Mouse (Mus musculus) heart, embryonic 15.5 days (tissue): ENCODE measurements around the gene Spg21. TPM values are rescaled to one million over a fixed set of nuclear protein-coding genes. Genes with fewer than 3 reads are reported as not detected.
A peak's percentile ranks its signal among the peaks of the same experiment; 100 is the strongest.

Experiments used
- ATAC-seq: fragments of 200-750 bp; cut with Nextera tagmentation; replicated peaks from 2 replicates; pipeline ENCODE4 v1.8.0; 2017; ENCODE audit warnings: low read depth, moderate TSS enrichment; ENCODE audit not compliant: insufficient number of reproducible peaks, insufficient read depth, low FRiP score
- H3K27ac ChIP-seq: fragments of 300-500 bp; sonication (generic); 2 replicates; pipeline ENCODE4 v1.5.1; 2015; ENCODE audit warnings: mild to moderate bottlenecking, inconsistent platforms
- H3K27me3 ChIP-seq: fragments of 300-500 bp; sonication (generic); 2 replicates; pipeline ENCODE4 v1.6.1; 2015; ENCODE audit warnings: inconsistent platforms
- H3K36me3 ChIP-seq: fragments of 300-500 bp; sonication (generic); 2 replicates; pipeline ENCODE4 v1.6.1; 2015; ENCODE audit warnings: mild to moderate bottlenecking, inconsistent platforms
- H3K4me1 ChIP-seq: fragments of 300-500 bp; sonication (generic); replicated peaks from 2 replicates; pipeline ENCODE4 v1.6.1; 2015; ENCODE audit warnings: inconsistent platforms
- H3K4me2 ChIP-seq: fragments of 300-500 bp; sonication (generic); 2 replicates; pipeline ENCODE4 v1.6.1; 2015; ENCODE audit warnings: inconsistent platforms, mild to moderate bottlenecking, moderate library complexity
- H3K4me3 ChIP-seq: fragments of 300-500 bp; sonication (generic); 2 replicates; pipeline ENCODE4 v1.5.1; 2015; ENCODE audit warnings: mild to moderate bottlenecking, inconsistent platforms
- H3K9ac ChIP-seq: fragments of 300-500 bp; sonication (generic); 2 replicates; pipeline ENCODE4 v1.6.1; 2015; ENCODE audit warnings: mild to moderate bottlenecking, inconsistent platforms
- H3K9me3 ChIP-seq: fragments of 300-500 bp; sonication (generic); replicated peaks from 2 replicates; pipeline ENCODE4 v1.6.1; 2016; ENCODE audit warnings: inconsistent platforms
- WGBS: fragments of 180-500 bp; shearing (Covaris S2); methylation state at CpG from one replicate; pipeline ENCODE4 v1.1.7; 2015; ENCODE audit warnings: mixed read lengths; 5-methylcytosine and 5-hydroxymethylcytosine counted together
- polyA plus RNA-seq: library from polyadenylated mRNA; unstranded; fragments of >200 nt; fragmentation: Nextera tagmentation; extraction: Ambion mirVana; gene quantifications from 2 replicates; pipeline ENCODE4 v1.2.1, GENCODE M21; 2015

Spg21 gene
- polyA plus RNA-seq, 1 experiment from 2014 or later: 52.9 TPM

- no peaks in the 10 kb centered on the region for H3K27me3 ChIP-seq
- no peak overlapping the region for H3K27ac ChIP-seq
- no peak overlapping the region for H3K9ac ChIP-seq
- H3K4me1 ChIP-seq: peaks cover 4% of the 10 kb centered on the region; the same call in 1 of the 2 replicates
- no peaks in the 10 kb centered on the region for H3K9me3 ChIP-seq
- 63% methylated on average over 5 of the region's 5 CpGs for whole genome bisulfite sequencing
- no peak overlapping the region for H3K4me3 ChIP-seq
- no peak overlapping the region for H3K4me2 ChIP-seq
- H3K36me3 ChIP-seq: no peaks in the 10 kb centered on the region
- ATAC-seq: no peak
Observed at GRCm38 (mm10) chr9:65434140-65434539, 26.6 kb upstream of the Spg21 start.

- Histone ChIP-seq H3K4me1 (peaks cover 4% of the 10 kb centered on the region; the same call in 1 of the 2 replicates), H3K4me3 (no peak overlapping the region), H3K27ac (no peak overlapping the region), H3K9me3 (no peaks in the 10 kb centered on the region), H3K4me2 (no peak overlapping the region), H3K36me3 (no peaks in the 10 kb centered on the region; the same call in 1 of the 2 replicates), H3K9ac (no peak overlapping the region), H3K27me3 (no peaks in the 10 kb centered on the region)
- 71% methylated on average over 4 of the region's 4 CpGs for WGBS
- no peak for ATAC-seq
Observed at GRCm38 (mm10) chr9:65435211-65435610, 25.5 kb upstream of the Spg21 start.

- H3K36me3 ChIP-seq: peaks cover 6% of the 10 kb centered on the region
- peak; percentile 91 for ATAC-seq
- H3K4me1 ChIP-seq: peaks cover 4% of the 10 kb centered on the region; the same call in 1 of the 2 replicates
- peak within 1 kb of the TSS; percentile 94 for H3K4me3 ChIP-seq
- peak within 1 kb of the TSS; percentile 39 for H3K27ac ChIP-seq
- peak within 1 kb of the TSS; percentile 77 for H3K4me2 ChIP-seq
- WGBS: under 1% methylated on average over 54 of the region's 54 CpGs
- peak within 1 kb of the TSS; percentile 80 for H3K9ac ChIP-seq
- H3K9me3 ChIP-seq: no peaks in the 10 kb centered on the region
- no peaks in the 10 kb centered on the region for H3K27me3 ChIP-seq
Observed at GRCm38 (mm10) chr9:65435671-65436301, 25.0 kb upstream of the Spg21 start, which contains the start of gene Mtfmt. TSS of gene Mtfmt (plus strand) at chr9:65435782.

- no peak overlapping the region for H3K4me3 ChIP-seq
- H3K9ac ChIP-seq: no peak overlapping the region
- no peak overlapping the region for H3K4me2 ChIP-seq
- no peaks in the 10 kb centered on the region for H3K4me1 ChIP-seq
- ATAC-seq: no peak
- no peak overlapping the region for H3K27ac ChIP-seq
- H3K27me3 ChIP-seq: no peaks in the 10 kb centered on the region
- H3K36me3 ChIP-seq: peaks cover 53% of the 10 kb centered on the region
- H3K9me3 ChIP-seq: no peaks in the 10 kb centered on the region
- 95% methylated on average over 4 of the region's 4 CpGs for WGBS
Observed at GRCm38 (mm10) chr9:65444692-65445091, 16.1 kb upstream of the Spg21 start.

GRCm38 (mm10) chr9:65447951-65448350, 12.8 kb upstream of the Spg21 start:
- no peak overlapping the region for H3K9ac ChIP-seq
- H3K9me3 ChIP-seq: no peaks in the 10 kb centered on the region
- WGBS: 86% methylated on average over 6 of the region's 6 CpGs
- peaks cover 63% of the 10 kb centered on the region for H3K36me3 ChIP-seq
- no peak overlapping the region for H3K4me3 ChIP-seq
- no peak for ATAC-seq
- H3K4me1 ChIP-seq: no peaks in the 10 kb centered on the region
- H3K27ac ChIP-seq: no peak overlapping the region
- no peak overlapping the region for H3K4me2 ChIP-seq
- no peaks in the 10 kb centered on the region for H3K27me3 ChIP-seq

- no peaks in the 10 kb centered on the region for H3K36me3 ChIP-seq
- H3K27me3 ChIP-seq: no peaks in the 10 kb centered on the region
- H3K27ac ChIP-seq: no peak overlapping the region
- H3K4me2 ChIP-seq: no peak overlapping the region
- H3K9ac ChIP-seq: no peak overlapping the region
- H3K9me3 ChIP-seq: no peaks in the 10 kb centered on the region
- 85% methylated on average over 2 of the region's 2 CpGs for WGBS
- no peak overlapping the region for H3K4me3 ChIP-seq
- peaks cover 16% of the 10 kb centered on the region for H3K4me1 ChIP-seq
- no peak for ATAC-seq
Observed at GRCm38 (mm10) chr9:65458975-65459374, 1.8 kb upstream of the Spg21 start.

- WGBS: 69% methylated on average over 3 of the region's 3 CpGs
- no peak for ATAC-seq
Observed at GRCm38 (mm10) chr9:65460198-65460597, 549 bp upstream of the Spg21 start.

DNA sequence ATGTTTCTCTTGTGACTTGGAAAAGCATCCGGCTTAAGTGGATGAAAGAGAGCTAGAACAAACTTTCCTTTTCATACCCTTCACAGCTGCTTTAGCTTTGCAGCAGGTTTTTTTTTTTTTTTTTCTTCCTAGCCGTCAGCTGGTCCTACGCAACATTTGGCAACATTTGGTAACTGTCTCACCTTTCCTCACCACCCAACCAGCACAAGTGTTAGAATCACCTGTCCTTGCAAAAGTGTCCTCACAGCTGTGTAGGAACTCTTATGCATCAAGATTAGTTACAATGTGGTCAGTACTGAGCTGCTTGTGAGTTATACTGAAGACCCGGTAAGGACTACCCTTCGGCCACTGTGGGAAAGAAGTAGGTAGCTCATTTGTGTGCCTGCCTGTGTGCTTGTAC, 1.8 kb downstream of the Spg21 start:
- Histone ChIP-seq H3K4me1 (peaks cover 16% of the 10 kb centered on the region), H3K27ac (no peak overlapping the region; the same call in 1 of the 2 replicates)

More at GRCm38 (mm10) chr9:65460198-65460597, 549 bp upstream of the Spg21 start:
- Histone ChIP-seq H3K36me3 (0 out of 2 replicates have a peak, but pooled peaks cover under 1% of the 10 kb centered on the region), H3K4me1 (peaks cover 16% of the 10 kb centered on the region), H3K27me3 (no peaks in the 10 kb centered on the region), H3K9ac (no peak overlapping the region), H3K27ac (peak overlapping the region; percentile 88), H3K4me3 (peak overlapping the region; percentile 93; the same call in 1 of the 2 replicates), H3K4me2 (peak overlapping the region; percentile 76), H3K9me3 (no peaks in the 10 kb centered on the region)

GRCm38 (mm10) chr9:65464161-65464560, 3.4 kb downstream of the Spg21 start:
- Histone ChIP-seq H3K4me1 (peaks cover 16% of the 10 kb centered on the region), H3K36me3 (peaks cover 14% of the 10 kb centered on the region; the same call in 1 of the 2 replicates), H3K4me3 (no peak overlapping the region), H3K27ac (no peak overlapping the region), H3K27me3 (no peaks in the 10 kb centered on the region), H3K9me3 (no peaks in the 10 kb centered on the region), H3K4me2 (no peak overlapping the region), H3K9ac (no peak overlapping the region)
- no peak for ATAC-seq
- 89% methylated on average over 6 of the region's 6 CpGs for WGBS

More for the DNA sequence above, 1.8 kb downstream of the Spg21 start:
- ATAC-seq: no peak
- Histone ChIP-seq H3K4me3 (no peak overlapping the region), H3K4me2 (no peak overlapping the region; the same call in 1 of the 2 replicates), H3K9me3 (no peaks in the 10 kb centered on the region), H3K9ac (no peak overlapping the region), H3K36me3 (peaks cover 11% of the 10 kb centered on the region; the same call in 1 of the 2 replicates), H3K27me3 (no peaks in the 10 kb centered on the region)
- WGBS: 63% methylated on average over 5 of the region's 5 CpGs

DNA sequence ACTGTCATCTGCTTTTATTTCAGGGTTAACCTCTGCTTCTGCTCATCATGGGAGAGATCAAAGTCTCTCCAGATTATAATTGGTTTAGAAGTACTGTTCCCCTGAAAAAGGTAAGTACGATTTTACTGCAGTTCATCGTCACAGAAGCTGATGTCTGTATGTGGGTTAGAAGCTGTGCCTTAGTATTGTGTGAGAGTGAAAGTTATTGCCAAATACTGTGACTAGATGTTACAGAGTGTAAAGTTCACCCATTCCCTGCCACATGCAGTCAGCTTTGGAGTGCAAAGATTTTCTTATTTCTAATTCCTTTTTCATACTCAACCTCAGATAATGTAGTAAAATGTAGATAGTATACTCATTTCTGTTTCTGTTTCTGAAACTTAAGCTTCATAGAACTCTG, 4.5 kb downstream of the Spg21 start:
- WGBS: 95% methylated on average over 2 of the region's 2 CpGs
- Histone ChIP-seq H3K27ac (no peak overlapping the region), H3K9ac (no peak overlapping the region), H3K9me3 (no peaks in the 10 kb centered on the region), H3K4me1 (peaks cover 16% of the 10 kb centered on the region), H3K27me3 (no peaks in the 10 kb centered on the region), H3K4me3 (no peak overlapping the region), H3K4me2 (no peak overlapping the region), H3K36me3 (peaks cover 24% of the 10 kb centered on the region)
- no peak for ATAC-seq

DNA sequence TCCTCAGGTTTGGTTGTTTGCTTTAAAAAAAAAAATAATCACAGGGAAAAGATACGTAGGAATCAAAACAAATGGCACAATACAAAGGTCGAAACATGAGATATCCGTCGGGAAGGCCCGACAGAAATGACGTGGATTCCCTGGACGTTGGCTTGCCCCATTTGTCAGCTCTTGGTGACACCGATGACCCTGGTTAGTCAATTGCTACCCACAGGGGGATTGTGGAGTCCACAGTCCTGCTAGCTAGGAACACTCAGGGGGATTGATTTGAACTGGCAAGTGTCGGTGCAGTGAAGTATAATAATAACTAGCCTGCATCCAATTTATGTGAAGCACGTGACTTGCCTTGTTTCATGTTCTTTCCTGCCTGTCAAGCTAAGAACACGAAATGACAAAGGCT, 6.9 kb downstream of the Spg21 start:
- WGBS: 61% methylated on average over 11 of the region's 11 CpGs
- H3K9me3 ChIP-seq: no peaks in the 10 kb centered on the region
- peaks cover 37% of the 10 kb centered on the region for H3K36me3 ChIP-seq
- H3K27me3 ChIP-seq: no peaks in the 10 kb centered on the region
- H3K4me3 ChIP-seq: no peak overlapping the region
- H3K9ac ChIP-seq: no peak overlapping the region
- no peak overlapping the region for H3K27ac ChIP-seq
- no peak for ATAC-seq
- peaks cover 3% of the 10 kb centered on the region for H3K4me1 ChIP-seq
- no peak overlapping the region for H3K4me2 ChIP-seq

DNA sequence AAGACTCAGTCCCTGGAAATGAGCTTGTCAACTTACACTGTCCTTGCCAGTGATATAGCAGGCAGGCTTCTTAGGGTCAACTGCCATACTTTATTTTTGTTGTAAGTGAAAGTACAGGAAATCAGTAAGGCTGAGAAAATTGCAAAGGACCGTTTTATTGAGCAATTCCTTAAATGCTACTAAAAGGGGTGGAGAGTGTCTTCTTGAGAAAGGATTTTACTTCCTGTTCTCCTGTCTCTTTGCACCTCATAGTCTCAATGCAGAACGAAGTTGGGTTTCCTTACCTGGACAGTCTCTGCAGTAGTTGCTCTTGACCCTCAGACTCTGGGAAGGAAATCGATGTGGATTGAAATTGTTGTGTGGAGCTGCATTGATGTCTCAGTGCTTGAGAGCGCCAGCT, 12.0 kb downstream of the Spg21 start:
- no peak for ATAC-seq
- Histone ChIP-seq H3K36me3 (peaks cover 49% of the 10 kb centered on the region), H3K9me3 (no peaks in the 10 kb centered on the region), H3K4me3 (no peak overlapping the region), H3K4me2 (no peak overlapping the region), H3K27ac (no peak overlapping the region), H3K27me3 (no peaks in the 10 kb centered on the region), H3K4me1 (no peaks in the 10 kb centered on the region), H3K9ac (no peak overlapping the region)
- 84% methylated on average over 4 of the region's 4 CpGs for WGBS
